Mouse (Mus musculus): ENCODE results near the gene Zfp811.
"Not testable (repeated sequence)": the region's sequence is repeated elsewhere in the genome, so short reads cannot be mapped to it uniquely, and the experiment has no call there.

Zfp811 gene

DNA sequence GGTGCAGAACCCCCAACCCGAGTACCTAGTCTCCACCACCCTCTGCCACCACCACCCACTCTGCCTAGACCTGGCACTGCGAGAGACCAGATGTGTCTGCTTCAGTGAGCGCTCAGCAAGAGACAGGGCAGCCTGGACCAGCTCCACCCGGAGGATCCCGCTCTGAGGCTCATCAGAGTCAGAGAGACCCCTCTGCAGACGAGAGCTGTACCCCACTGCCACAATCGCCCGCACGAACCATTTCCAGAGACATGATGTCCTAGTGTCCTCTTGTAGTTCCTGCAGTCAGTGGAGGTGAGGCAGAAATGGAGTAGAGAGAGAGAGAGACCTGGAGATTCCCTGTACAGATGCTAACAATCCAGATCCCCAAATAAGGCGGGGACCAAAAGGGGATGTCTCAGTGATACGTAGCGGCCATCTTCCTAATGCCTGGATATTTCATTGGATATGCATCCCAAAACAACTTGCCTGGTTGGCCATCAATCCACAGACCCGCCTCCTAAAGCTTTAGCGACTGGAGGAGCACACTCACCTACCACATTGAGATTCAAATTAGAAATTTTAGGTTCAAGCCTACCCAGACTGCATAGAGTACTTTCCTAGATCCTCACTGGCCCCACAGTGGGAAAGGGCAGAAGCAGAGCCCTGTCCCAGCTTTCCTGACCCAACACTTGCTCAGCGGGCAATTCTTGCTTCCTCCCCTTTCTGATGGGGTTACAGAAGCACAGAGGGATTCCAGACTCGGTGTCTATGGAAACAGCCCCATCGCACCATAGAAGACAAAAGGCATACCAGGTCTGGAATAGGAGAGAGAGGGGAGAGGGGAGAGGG, at the start of gene Zfp811:
Gene Zfp811 (minus strand): TSS at position 388 of the 831 bp plus-strand sequence.
- H3K9me3 ChIP-seq (ENCODE audit: low read length) = no peaks in the 10 kb centered on the region
- no peaks in the 10 kb centered on the region for H3K27me3 ChIP-seq (ENCODE audit: insufficient read depth, low read length)
- peaks cover 4% of the 10 kb centered on the region; the same call in 1 of the 2 replicates for H3K36me3 ChIP-seq (ENCODE audit: insufficient read depth, low read length)
- H3K4me1 ChIP-seq (replicated peaks; ENCODE audit: low read depth, low read length) = peaks cover 35% of the 10 kb centered on the region
- TF ChIP-seq POU5F1 (IDR thresholded peaks at IDR 0.05; ENCODE audit: borderline replicate concordance, low read length) = no peak
- TF ChIP-seq NANOG (IDR thresholded peaks at IDR 0.05; ENCODE audit: borderline replicate concordance, low read length) = no peak
- TF ChIP-seq CTCF (conservative IDR thresholded peaks at IDR 0.05; ENCODE audit: low read length) = no peak
- peak within 1 kb of the TSS; percentile 87 for H3K4me3 ChIP-seq (replicated peaks; ENCODE audit: low read length)

DNA sequence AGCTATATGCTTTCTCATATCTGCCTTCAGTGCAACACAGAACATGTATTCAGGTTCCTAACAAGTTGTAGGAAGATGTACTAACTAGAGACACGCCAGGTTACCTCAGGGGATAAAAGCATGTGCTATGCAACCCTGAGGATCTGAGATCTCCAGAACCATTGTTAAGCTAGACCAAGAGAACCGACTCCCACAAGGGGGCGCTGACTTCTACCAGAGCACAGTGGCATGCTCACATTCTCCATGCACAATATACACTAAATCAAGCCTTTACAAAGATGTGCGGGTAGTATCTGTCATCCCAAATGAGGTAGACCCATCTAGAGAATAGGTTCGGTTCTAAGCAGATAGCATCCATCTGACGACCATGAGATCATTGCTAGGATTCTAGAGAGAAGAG, 47.0 kb upstream of the Zfp811 start:
- H3K4me1 ChIP-seq (replicated peaks; ENCODE audit: low read depth, low read length) = peaks cover 12% of the 10 kb centered on the region
- not testable (repeated sequence) for H3K27me3 ChIP-seq (ENCODE audit: insufficient read depth, low read length); H3K36me3 ChIP-seq (ENCODE audit: insufficient read depth, low read length); H3K4me3 ChIP-seq (replicated peaks; ENCODE audit: low read length); H3K9me3 ChIP-seq (ENCODE audit: low read length)

DNA sequence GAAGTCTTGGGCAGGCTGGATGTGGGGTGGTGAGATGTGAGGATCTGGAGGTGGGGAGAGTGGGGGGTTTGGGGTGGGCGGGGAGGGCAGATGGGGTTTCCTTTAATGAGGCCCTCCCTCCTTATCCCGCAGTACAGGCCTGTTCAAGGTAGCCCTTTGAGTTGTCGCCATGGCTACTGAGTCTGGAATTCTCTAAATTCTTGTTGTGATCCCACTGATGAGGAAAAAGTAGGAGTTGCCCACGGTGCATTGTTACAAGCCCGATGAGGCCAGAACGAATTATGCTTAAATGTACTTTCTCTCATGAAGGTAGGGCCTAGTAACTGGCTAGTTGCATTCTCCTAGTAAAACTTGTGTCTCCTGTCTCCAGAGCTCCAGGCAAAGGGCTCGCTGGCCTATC, 41.9 kb upstream of the Zfp811 start:
- Histone ChIP-seq H3K36me3 (ENCODE audit: insufficient read depth, low read length) (no peaks in the 10 kb centered on the region), H3K27me3 (ENCODE audit: insufficient read depth, low read length) (no peaks in the 10 kb centered on the region), H3K4me3 (replicated peaks; ENCODE audit: low read length) (no peak overlapping the region), H3K4me1 (replicated peaks; ENCODE audit: low read depth, low read length) (peaks cover 19% of the 10 kb centered on the region), H3K9me3 (ENCODE audit: low read length) (peaks cover 10% of the 10 kb centered on the region)
- TF ChIP-seq CTCF (conservative IDR thresholded peaks at IDR 0.05; ENCODE audit: low read length) (no peak), NANOG (IDR thresholded peaks at IDR 0.05; ENCODE audit: borderline replicate concordance, low read length) (no peak), POU5F1 (IDR thresholded peaks at IDR 0.05; ENCODE audit: borderline replicate concordance, low read length) (no peak)

DNA sequence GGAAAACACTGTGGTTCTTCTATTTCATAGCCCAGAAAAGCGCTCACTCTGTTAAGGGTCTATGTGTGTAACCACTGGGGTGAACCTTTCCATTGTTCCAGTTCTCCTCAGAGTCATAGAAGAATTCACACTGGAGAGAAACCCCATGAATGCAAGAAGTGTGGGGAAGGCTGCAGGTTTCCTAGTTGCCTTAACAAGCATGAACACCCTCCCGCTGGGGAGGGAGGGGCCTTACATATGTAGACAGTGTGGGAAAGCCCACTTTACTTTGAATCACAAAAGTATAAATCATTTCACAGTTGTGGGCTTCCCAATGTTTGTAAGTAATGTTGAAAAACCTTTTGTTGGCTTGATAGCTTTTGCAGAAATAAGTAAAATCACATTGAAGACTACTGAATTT, 31.7 kb upstream of the Zfp811 start:
- Histone ChIP-seq H3K9me3 (ENCODE audit: low read length) (peaks cover 12% of the 10 kb centered on the region), H3K36me3 (ENCODE audit: insufficient read depth, low read length) (no peaks in the 10 kb centered on the region), H3K27me3 (ENCODE audit: insufficient read depth, low read length) (no peaks in the 10 kb centered on the region), H3K4me1 (replicated peaks; ENCODE audit: low read depth, low read length) (peaks cover 22% of the 10 kb centered on the region), H3K4me3 (replicated peaks; ENCODE audit: low read length) (no peak overlapping the region)
- TF ChIP-seq CTCF (conservative IDR thresholded peaks at IDR 0.05; ENCODE audit: low read length) = no peak
- TF ChIP-seq POU5F1 (IDR thresholded peaks at IDR 0.05; ENCODE audit: borderline replicate concordance, low read length) = no peak
- TF ChIP-seq NANOG (IDR thresholded peaks at IDR 0.05; ENCODE audit: borderline replicate concordance, low read length) = no peak

DNA sequence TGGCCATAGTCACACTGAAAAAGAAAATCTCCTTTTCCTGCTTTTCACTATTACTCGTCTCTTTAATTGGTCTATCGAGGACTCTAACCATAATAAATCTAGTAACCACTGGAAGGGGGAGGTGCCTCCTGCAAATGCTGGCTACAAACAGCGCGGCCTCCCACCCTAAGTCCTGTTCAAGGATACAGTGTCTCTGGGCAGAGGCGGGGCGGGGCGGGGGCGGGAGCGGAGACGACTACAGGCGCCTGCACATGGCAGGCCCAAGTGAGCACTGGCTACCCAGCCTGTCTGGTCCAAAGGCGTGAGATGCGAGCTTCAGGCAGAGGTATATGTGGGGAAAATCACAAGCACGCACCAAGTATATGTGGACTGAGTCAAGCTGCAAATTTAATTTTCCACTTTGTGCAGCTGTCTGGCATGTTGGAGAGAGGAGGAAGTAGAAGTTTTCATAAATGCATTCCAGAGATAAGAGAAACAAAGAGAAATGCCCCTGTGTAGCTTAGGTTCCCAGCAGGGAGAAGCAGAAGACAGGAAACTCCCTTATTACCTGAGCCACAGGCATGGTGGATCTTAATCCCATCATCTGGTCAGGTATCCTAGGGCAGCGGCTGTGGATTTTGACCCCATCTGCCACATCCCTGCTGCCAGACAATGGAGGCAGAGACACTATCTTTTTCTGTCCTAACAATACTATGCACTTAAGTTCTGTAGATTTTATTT, 29.5 kb upstream of the Zfp811 start:
- H3K36me3 ChIP-seq (ENCODE audit: insufficient read depth, low read length) = no peaks in the 10 kb centered on the region
- H3K4me3 ChIP-seq (replicated peaks; ENCODE audit: low read length) = no peak overlapping the region
- no peaks in the 10 kb centered on the region for H3K27me3 ChIP-seq (ENCODE audit: insufficient read depth, low read length)
- H3K9me3 ChIP-seq (ENCODE audit: low read length) = peaks cover 8% of the 10 kb centered on the region
- H3K4me1 ChIP-seq (replicated peaks; ENCODE audit: low read depth, low read length) = peaks cover 22% of the 10 kb centered on the region
- no peak for TF ChIP-seq POU5F1 (IDR thresholded peaks at IDR 0.05; ENCODE audit: borderline replicate concordance, low read length)
- TF ChIP-seq CTCF (conservative IDR thresholded peaks at IDR 0.05; ENCODE audit: low read length) = no peak
- TF ChIP-seq NANOG (IDR thresholded peaks at IDR 0.05; ENCODE audit: borderline replicate concordance, low read length) = no peak

DNA sequence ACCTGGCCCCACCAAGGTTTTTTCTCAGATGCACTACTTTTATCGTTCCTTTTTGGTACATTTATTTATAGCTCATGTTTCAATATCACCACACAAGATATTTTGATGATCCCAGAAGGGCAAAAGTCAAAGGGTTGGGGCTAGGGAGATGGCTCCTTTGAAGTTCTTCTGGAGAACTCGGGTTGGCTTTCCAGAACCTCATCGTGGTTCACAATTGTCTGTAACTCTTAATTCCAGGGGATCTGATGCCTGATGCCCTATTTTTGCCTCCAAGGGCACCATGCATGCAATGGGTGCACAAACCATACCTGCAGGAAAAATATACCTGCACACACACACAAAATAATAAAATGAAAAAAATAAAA, 20.7 kb upstream of the Zfp811 start:
- Histone ChIP-seq H3K4me1 (replicated peaks; ENCODE audit: low read depth, low read length) (peaks cover 12% of the 10 kb centered on the region), H3K36me3 (ENCODE audit: insufficient read depth, low read length) (peaks cover 14% of the 10 kb centered on the region), H3K27me3 (ENCODE audit: insufficient read depth, low read length) (no peaks in the 10 kb centered on the region), H3K4me3 (replicated peaks; ENCODE audit: low read length) (peak overlapping the region; percentile 95), H3K9me3 (ENCODE audit: low read length) (no peaks in the 10 kb centered on the region)
- TF ChIP-seq CTCF (conservative IDR thresholded peaks at IDR 0.05; ENCODE audit: low read length) (no peak), POU5F1 (IDR thresholded peaks at IDR 0.05; ENCODE audit: borderline replicate concordance, low read length) (no peak), NANOG (IDR thresholded peaks at IDR 0.05; ENCODE audit: borderline replicate concordance, low read length) (no peak)

DNA sequence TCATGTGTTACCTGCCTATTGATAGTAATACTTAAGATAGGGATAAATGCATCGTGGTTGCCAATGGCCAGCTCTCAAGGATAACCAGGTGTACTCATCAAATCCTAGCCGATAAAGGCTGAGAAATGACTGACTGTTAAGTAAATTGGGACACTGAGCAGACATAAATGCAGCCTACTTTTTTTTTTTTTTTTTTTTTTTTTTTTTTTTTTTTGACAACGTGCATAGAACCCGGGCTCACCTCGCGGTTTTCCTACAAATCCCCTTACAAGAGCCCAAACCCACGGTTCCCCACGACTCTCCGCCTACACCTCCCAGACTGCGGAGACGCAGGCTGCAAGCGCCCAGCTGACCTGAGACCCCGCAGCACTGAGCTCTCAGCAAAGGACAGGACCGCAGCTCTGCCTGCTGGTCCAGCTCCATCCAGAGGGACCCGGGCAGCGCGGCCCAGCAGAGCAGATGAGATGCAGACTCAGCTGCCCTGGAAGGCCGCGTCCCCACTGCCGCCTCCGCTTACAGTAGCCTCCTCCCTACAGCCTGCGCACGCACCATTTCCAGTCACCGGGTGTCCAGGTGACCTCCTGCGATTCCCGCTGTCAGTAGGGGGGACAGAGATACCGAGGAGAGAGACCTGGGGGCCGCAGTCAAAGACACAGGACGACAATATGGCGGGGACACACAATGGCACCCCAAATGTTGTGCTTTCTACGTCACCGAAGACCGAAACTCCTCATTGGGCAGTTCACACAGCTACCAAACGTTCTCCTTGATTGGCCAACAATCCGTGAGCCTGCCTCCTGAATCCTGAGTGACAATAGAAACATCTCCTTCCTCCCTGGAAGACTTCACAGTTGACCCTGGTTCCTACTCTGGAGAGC, 20.0 kb upstream of the Zfp811 start, which contains the start of gene Zfp799:
Gene Zfp799 (minus strand): TSS at position 722 of the 878 bp plus-strand sequence.
- Histone ChIP-seq H3K9me3 (ENCODE audit: low read length) (no peaks in the 10 kb centered on the region), H3K36me3 (ENCODE audit: insufficient read depth, low read length) (peaks cover 20% of the 10 kb centered on the region), H3K27me3 (ENCODE audit: insufficient read depth, low read length) (no peaks in the 10 kb centered on the region), H3K4me1 (replicated peaks; ENCODE audit: low read depth, low read length) (peaks cover 12% of the 10 kb centered on the region), H3K4me3 (replicated peaks; ENCODE audit: low read length) (peak within 1 kb of the TSS; percentile 95)
- TF ChIP-seq POU5F1 (IDR thresholded peaks at IDR 0.05; ENCODE audit: borderline replicate concordance, low read length) (no peak), NANOG (IDR thresholded peaks at IDR 0.05; ENCODE audit: borderline replicate concordance, low read length) (no peak), CTCF (conservative IDR thresholded peaks at IDR 0.05; ENCODE audit: low read length) (no peak)

Data from E14TG2a.4 (cell line).